Mouse (Mus musculus) kidney, postnatal 36 days (tissue): Measurements from ENCODE around the gene Gm10720.
"Not testable (repeated sequence)": the region's sequence is repeated elsewhere in the genome, so short reads cannot be mapped to it uniquely, and the experiment has no call there.

ENCODE experiments used
- DNase-seq, 2 experiments: peaks; one replicate each; pipeline ENCODE4 v3.0.0; 2021 to 2022; ENCODE audit warnings: mixed read lengths in 2 of 2

Gm10720 gene

GRCm38 (mm10) chr9:3025653-3026052, 10.2 kb downstream of the Gm10720 start:
- peak; percentile 43 to 48 for DNase-seq

- not testable (repeated sequence) for DNase-seq
Observed at GRCm38 (mm10) chr9:3026136-3026535, 10.7 kb downstream of the Gm10720 start.

GRCm38 (mm10) chr9:3026741-3027140, 11.3 kb downstream of the Gm10720 start:
- peak in 1 of 2 experiments; percentile 8 for DNase-seq

- DNase-seq: not testable (repeated sequence)
Observed at GRCm38 (mm10) chr9:3027200-3027599, 11.7 kb downstream of the Gm10720 start.

- peak; percentile 10 to 29 for DNase-seq
Observed at GRCm38 (mm10) chr9:3029276-3030000, 14.0 kb downstream of the Gm10720 start.

- not testable (repeated sequence) for DNase-seq
Observed at GRCm38 (mm10) chr9:3030677-3031318, 15.3 kb downstream of the Gm10720 start.

GRCm38 (mm10) chr9:3034299-3034698, 18.8 kb downstream of the Gm10720 start, which contains the start of gene Gm17535:
Gene Gm17535, plus strand, starts transcription at chr9:3034599.
- DNase-seq: not testable (repeated sequence)

- not testable (repeated sequence) for DNase-seq
Observed at GRCm38 (mm10) chr9:3036577-3036976, 21.1 kb downstream of the Gm10720 start, which contains the start of gene Gm10715. Gene Gm10715, plus strand, starts transcription at chr9:3036877.

GRCm38 (mm10) chr9:3038161-3038560, 22.7 kb downstream of the Gm10720 start:
- not testable (repeated sequence) for DNase-seq
